Mouse (Mus musculus) layer of hippocampus, adult 11-12 months (tissue): ENCODE measurements around the gene Arrb1.
A peak's percentile ranks its signal among the peaks of the same experiment; 100 is the strongest.

Source experiments
- DNase-seq: peaks from one replicate; pipeline ENCODE4 v3.0.0; 2022; ENCODE audit warnings: low spot score

Gene Arrb1

GRCm38 (mm10) chr7:99538421-99538820, 3.2 kb downstream of the Arrb1 start:
- DNase-seq, result peak; percentile 8

GRCm38 (mm10) chr7:99539201-99539891, 4.1 kb downstream of the Arrb1 start:
- DNase-seq, result peak; percentile 58

GRCm38 (mm10) chr7:99540016-99540415, 4.8 kb downstream of the Arrb1 start:
- no peak for DNase-seq

- no peak for DNase-seq
Measured at GRCm38 (mm10) chr7:99541204-99541603, 5.9 kb downstream of the Arrb1 start.

- no peak for DNase-seq
Measured at GRCm38 (mm10) chr7:99544272-99544671, 9.0 kb downstream of the Arrb1 start.

- peak; percentile 55 for DNase-seq
Measured at GRCm38 (mm10) chr7:99545885-99546745, 10.8 kb downstream of the Arrb1 start.

GRCm38 (mm10) chr7:99547584-99548487, 12.6 kb downstream of the Arrb1 start:
- DNase-seq, result no peak

- no peak for DNase-seq
Measured at GRCm38 (mm10) chr7:99549668-99550067, 14.4 kb downstream of the Arrb1 start.

- DNase-seq, result no peak
Measured at GRCm38 (mm10) chr7:99551623-99552022, 16.4 kb downstream of the Arrb1 start.

- no peak for DNase-seq
Measured at GRCm38 (mm10) chr7:99553222-99553884, 18.1 kb downstream of the Arrb1 start.

GRCm38 (mm10) chr7:99553885-99554269, 18.6 kb downstream of the Arrb1 start:
- DNase-seq, result no peak

- DNase-seq, result peak; percentile 83
Measured at GRCm38 (mm10) chr7:99555862-99556261, 20.6 kb downstream of the Arrb1 start.

GRCm38 (mm10) chr7:99559091-99559490, 23.8 kb downstream of the Arrb1 start:
- DNase-seq, result no peak

- DNase-seq, result no peak
Measured at GRCm38 (mm10) chr7:99562478-99562877, 27.2 kb downstream of the Arrb1 start.

GRCm38 (mm10) chr7:99563224-99563623, 28.0 kb downstream of the Arrb1 start:
- DNase-seq, result no peak

GRCm38 (mm10) chr7:99565325-99565881, 30.1 kb downstream of the Arrb1 start:
- DNase-seq, result no peak

- DNase-seq, result no peak
Measured at GRCm38 (mm10) chr7:99570680-99571079, 35.4 kb downstream of the Arrb1 start.

- no peak for DNase-seq
Measured at GRCm38 (mm10) chr7:99572931-99573330, 37.7 kb downstream of the Arrb1 start.

- DNase-seq, result no peak
Measured at GRCm38 (mm10) chr7:99573351-99573750, 38.1 kb downstream of the Arrb1 start.

GRCm38 (mm10) chr7:99578246-99578645, 43.0 kb downstream of the Arrb1 start:
- DNase-seq, result no peak

GRCm38 (mm10) chr7:99579491-99580190, 44.4 kb downstream of the Arrb1 start:
- peak; percentile 40 for DNase-seq
